Mouse (Mus musculus) hindlimb bud, embryonic 11.5 days (tissue): ENCODE data around the gene Nadsyn1.

ENCODE experiments used
- DNase-seq: peaks from one replicate; pipeline ENCODE4 v3.0.0-alpha.2; 2012; ENCODE audit warnings: low read depth, low spot score; ENCODE audit errors: extremely low spot score

The Nadsyn1 gene

DNA sequence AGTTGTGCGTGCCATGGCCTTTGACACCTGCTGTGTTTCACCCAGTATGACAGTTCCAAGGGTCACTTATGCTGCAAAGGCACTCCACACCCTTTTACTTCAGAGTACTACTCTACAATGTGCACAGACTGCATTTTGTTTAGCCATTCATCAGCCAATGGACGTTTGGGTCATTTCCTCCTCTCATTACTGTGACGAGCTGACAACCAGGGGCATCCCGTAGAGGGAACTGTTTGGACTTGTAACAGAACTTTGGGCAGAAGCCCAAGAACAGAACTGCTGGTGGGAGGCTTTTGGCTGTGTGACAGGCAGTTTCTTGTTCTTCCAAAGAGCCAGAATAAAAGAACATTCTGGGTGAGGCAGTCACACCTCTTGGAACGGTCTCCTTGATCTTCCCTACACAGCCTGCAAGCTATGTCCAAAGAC lies 17.4 kb downstream of the Nadsyn1 start:
- no peak for DNase-seq

DNA sequence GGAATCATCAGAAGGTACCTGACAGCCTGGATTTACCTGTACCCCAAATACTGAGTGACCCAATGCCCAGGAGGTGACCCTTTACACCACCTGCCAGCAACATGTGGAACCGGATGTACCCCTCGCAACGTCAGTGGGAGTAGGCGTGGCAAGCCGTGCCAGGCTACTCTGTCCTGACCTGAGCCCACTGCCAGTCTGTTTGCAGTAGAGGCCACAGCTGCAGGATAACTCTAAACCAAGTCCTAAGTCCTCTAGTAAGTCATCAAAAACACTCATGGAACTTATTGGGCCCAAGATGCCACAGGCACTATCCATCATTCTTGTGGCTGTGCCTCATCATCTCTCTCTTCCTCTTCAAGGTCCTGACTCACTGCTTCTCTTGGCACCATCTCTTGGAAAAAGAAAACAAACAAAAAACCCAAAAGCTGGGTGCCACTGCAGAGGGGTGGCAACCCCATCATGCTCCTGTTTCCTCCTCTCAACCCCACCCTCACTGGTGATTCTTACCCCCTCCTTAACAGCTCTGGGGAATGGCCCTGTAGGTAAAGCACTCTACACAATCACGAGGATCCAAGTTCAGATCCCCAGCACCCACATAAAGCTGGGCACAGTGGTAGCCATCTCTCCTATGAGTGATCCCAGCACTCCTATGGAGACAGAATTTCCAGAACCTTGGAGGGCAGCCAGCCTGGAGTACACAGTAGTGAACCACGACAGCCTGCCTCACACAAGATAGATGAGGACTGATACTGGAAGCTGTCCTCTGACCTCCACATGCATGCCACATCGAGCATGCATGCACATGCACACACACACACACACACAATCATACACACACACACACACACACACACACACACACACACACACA lies 21.2 kb downstream of the Nadsyn1 start:
- no peak for DNase-seq

DNA sequence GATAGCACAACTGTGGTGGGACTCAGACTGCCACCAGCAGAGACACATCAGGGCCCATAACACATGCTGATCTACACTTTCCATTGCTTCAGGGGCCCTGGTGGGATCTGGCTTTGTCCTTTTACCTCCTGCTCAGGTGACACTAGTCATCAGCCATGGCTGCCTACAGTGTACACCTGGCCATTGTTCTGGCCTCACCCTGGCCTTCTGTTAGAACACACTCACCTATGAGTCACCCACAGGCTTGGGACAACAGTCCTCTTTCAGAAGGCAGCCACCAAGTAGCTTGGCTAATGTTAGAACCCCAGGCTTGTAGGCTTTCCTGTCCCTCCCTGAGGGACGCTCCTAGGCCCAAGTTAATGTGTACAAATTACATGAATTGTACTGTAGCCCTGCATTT lies 21.9 kb downstream of the Nadsyn1 start:
- no peak for DNase-seq

DNA sequence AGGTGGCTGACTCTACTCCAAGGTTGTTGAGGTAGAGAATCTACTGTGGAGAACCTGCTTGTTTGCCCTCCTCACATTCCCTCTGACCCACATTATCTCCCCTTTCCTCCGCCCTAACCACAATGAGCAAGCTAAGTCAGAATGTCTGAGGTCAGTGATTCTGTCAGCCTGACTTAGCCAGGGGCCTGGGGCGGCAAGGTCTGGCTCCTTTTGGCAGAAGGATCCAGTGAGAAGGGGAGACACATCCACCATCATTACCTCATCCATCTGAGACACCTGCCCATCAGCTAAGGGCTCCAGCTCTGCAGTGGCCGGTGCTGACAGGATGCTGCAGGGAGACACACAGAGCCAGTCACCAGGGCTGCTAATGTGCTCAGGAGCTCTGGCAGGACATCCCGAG lies 23.9 kb downstream of the Nadsyn1 start:
- no peak for DNase-seq

DNA sequence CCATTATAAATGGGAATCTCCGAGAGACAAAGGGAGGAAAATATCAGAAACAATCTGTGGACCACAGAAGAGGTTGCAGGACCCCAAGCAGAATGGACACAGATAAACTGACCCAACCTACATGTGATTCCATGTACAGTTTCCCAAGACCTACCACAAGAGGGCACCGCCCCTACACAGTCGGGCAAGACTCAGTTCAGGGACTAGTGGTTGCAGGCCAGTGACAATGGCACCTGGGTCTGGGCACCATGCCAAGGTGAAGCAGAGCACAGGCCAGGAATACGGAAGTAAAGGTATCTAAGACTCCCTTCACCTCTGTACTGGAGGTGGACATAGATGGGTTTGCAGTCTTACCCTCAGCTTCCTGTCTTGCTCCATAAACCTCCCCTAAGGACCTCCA lies 29.5 kb downstream of the Nadsyn1 start:
- DNase-seq, result no peak

DNA sequence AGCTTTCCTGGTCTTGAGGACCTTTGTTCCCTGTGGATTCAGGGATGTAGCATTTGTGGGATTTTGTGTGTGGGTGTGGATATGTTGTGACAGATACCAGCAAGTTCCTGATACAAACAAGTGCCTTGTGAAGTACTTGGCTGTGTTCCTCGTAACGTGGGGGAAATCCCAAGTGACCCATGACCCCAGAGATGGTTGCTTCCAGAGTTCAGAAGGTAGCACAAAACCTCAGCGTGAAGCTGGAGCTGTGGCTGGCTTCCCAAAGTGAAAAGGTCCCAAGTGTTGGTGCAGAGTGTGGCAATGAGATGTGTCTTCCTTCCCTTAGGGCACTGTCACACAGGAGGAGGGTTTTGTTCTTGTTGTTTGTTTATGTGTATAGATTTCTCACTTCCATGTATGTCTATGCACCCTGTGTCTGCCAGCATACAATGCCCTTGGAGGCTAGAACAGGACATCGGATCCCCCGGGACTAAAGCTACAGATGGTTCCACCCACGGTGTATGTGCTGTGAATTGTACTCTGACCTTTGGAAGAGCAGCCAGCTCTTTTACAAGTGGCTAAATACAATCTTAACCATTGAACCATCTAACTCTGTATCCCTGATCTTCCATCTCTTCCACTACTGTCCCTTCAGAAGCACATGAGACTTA lies 30.2 kb downstream of the Nadsyn1 start:
- no peak for DNase-seq

DNA sequence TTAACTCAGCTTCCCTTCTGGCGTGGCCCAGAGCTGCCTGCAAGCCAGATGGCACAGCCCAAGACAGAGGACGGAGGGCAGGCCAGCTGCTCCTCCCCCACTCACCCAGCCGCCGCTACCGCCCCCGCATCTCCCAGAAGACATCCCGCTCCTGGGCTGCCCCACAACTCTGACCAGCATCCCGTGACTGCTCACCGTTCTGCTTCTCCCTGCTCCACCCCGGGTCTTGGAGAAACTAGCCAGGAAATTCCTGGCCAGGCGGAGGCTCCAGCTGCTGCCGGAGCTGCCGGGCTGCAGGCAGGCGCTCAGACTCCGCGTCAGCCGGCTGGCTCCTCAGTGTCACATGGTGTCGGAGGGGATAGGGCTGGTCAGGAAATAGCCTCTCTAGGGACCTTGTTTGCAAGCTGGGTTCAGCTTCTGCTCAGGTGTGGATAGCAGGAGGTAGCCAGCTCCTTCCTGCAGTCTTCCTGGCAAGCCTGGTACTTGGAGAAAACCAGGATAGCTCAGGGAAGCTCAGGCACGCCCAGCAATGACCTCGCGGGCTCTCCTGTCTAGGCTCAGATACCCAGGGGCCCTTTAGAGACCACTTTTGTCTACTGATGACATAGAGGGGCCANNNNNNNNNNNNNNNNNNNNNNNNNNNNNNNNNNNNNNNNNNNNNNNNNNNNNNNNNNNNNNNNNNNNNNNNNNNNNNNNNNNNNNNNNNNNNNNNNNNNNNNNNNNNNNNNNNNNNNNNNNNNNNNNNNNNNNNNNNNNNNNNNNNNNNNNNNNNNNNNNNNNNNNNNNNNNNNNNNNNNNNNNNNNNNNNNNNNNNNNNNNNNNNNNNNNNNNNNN lies 38.4 kb downstream of the Nadsyn1 start, which contains the start of gene Mrgpre:
Gene Mrgpre, minus strand, starts transcription at position 505 of the 834 bp plus-strand sequence.
- DNase-seq, result peak; percentile 20

DNA sequence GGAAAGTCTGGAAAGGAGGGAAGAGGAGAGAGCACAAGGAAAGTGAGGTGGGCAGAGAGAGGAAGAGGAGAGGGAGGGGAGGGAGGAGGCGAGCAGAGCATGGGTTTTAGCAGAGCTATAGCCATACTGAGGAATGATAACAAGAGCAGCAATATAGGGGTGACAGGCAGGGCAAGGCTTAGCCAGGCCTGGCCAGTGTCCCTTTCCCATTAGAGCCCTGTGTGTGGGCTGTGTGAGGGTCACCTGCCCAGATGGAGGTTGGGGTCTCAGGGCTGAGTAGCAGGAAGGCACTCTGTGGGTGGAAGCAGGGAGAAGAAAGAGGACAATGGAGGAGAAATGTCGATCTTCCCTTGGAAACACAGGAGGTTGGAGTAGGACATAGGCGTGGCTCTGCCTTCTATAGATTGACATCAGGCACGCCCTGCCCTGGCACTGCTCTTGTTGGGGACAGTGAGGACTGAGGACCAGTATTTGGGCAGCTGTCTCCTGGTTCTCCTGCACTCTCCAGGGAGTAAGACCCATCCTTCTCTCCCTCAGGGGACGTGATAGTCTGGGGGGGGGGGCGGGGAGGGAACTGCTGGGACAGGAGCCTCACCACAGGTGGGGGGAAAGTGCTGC lies 39.2 kb downstream of the Nadsyn1 start:
- DNase-seq, result no peak

DNA sequence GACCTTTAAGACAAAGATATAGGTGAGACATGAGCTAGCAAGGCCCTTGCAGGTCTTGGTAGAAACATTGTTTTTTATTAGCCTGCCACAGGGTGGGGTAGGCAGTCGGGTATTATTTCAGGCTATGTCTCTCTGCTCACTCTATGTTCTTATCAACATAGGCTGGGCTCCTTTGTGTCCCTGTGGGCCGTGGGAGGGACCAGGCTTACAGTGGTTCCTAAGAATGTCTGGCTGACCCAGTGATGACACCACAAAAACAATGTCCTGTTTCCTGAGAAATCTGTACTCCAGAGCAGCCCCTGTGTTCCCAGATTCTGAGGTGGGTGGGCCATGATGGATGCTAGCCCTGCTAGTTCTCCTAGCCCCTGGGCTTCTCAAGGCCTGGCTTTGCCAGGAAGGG lies 45.3 kb downstream of the Nadsyn1 start:
- DNase-seq, result no peak

DNA sequence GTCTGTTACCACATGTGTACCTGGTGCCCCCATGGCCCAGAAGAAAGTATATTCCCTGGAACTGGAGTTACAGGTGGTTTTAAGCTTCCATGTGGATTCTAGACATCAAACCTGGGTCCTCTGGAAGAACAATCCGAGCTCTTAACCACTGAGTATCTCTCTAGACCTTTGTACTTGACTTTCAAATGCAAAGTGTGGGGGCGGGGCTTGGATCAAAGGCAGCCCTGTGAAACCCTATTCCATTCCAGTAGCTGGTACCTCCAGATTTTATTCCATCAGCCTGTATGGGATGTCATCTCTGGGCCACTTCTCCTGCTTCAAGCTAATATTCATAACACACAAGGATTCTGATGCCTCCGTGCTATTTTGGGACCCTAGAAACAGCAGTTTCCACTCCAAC lies 46.5 kb downstream of the Nadsyn1 start:
- no peak for DNase-seq

DNA sequence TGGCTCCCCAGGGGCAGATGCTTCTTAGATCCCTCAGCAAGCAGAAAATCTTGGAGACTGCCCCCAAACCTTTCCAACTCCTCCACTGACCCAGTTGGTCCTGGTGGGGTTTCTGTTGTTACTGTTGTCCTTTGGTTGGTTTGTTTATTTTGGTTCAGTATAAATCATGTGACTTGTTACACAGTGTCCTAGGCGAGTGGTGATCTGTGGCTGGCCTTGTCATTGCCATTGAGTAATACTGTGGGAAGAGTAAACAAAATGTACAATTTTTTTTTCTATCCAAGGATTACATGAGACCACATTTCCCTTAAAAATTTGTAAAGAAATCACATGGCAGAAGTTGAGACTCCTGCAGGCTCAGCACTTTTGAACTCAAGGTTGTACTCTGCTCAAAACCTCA lies 53.2 kb downstream of the Nadsyn1 start:
- DNase-seq, result no peak

DNA sequence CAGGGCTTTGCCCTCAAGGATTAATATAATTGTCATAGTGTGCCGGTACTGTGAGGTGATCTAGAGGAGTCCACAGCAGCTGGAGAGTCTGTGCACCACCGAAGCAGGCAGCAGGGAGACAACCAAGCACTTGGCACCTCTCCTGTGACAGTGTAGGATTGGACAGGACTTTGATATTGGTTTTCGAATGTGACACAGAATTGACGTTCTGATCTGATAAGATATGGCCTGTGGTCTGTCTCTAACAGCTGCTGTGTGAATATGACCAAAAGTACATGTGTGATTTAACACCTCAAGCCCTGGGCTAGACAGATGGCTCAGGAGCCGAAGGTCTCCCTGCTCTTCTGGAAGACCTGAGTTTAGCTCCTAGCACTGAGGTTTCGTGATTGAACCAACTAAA lies 54.4 kb downstream of the Nadsyn1 start:
- DNase-seq, result no peak

DNA sequence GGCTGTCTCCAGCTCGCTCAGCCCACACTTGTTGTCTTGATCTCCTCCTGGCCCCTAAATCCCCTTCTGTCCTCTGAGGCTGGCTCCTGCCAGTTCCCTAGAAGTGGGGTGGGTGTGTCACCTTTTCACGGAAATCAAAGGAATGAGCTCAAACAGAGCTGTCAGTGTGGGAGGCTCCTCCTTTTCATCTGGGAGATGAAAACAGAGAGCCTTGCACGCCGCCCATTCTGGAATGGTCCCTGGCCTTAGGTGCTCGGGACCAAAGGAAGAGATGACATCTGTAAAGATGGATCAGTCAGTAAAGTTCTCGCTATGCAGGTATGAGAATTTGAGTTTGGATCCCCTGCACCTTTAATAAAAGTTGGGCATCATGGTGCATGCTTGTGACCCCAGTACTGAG lies 55.8 kb downstream of the Nadsyn1 start, which contains the start of gene Mrgprg:
Gene Mrgprg, minus strand, starts transcription at position 101 of the 400 bp plus-strand sequence.
- no peak for DNase-seq

DNA sequence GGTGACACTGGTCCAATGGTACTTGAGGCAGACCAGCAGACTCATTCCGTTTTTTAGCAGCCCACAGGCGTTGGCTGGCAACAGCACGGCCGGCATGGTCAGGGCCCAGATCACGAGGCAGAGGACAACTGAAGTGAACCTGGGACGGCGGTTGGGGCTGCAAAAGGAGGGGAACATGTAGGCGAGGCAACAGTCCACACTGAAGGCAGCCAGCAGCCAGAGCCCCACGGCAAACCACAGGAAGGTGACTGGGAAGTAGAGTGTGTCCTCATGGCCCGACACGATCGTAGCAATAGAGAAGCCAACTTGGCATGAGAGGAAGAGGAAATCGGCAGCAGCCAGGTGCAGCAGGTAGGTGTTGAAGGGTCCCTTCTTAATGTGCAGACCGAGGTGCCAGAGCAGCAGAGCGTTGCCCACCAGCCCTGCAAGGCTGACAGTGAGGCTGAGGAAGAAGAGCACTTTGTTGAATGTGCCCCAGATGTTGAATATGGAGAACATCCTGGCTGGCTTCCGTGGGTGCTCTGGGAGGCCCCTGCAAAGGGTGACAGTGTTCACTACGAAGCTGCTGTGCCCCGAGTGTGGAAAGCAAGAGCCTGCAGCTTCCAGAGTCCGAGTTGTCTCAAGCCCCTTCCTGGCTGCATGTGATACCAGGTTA lies 57.6 kb downstream of the Nadsyn1 start:
- DNase-seq, result no peak

DNA sequence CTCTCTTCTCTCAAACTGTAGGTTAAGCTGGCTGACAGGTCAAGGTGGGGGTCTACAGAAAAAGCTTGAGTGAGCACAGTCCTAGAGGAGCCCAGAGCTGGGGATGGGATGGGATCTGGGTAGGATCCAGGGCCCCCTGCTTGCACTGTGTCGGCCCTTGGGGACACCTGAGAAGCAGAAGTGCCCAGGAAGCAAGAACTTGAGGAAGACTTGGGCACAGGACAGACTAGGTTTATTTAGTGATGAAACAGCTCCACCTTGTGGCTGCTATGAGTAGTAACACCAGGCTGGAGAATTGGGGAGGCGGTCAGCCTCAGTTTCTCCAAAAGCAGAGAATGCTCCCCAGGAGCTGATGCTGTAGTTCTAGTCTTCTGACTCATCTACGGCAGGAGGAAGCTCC lies 58.9 kb downstream of the Nadsyn1 start:
- DNase-seq, result no peak

DNA sequence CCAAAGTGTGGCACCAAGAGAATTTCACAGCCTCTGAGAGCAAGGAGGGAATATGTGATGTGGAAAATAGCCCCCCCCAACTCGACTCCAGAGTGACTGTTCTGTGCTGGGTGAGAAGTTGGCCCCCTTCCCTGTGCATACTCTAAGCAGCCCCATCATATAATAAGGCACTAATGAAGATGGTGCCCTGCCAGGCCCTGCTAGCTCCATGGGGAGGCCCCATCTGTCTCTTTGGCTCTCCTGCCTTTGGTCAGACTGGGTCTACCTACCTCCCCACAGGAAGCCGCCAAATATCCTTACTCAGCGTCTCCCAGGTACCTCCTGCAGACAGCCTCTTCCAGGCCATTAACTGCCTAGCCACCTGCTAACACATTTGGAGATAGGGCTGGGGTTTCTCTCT lies 63.7 kb downstream of the Nadsyn1 start:
- no peak for DNase-seq

DNA sequence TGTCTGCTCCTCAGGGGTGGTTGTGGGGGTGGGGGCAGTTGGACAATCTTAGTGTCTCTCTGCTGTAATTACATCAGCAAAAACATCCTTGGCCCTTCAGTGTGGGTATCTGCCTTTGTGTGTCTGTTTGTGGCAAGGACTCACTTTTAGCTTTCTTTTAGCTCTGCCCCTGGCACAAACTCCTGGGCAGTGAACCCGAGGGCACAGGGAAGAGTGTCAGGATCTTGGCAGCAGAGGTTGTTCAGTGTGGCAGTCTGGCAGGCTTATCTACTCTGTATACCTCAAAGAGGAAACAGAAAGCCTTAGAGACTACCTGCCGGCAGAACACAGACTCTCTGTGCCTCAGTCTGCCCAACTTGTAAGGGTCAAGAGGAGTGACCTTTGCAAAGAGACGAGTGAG lies 65.0 kb downstream of the Nadsyn1 start:
- no peak for DNase-seq

DNA sequence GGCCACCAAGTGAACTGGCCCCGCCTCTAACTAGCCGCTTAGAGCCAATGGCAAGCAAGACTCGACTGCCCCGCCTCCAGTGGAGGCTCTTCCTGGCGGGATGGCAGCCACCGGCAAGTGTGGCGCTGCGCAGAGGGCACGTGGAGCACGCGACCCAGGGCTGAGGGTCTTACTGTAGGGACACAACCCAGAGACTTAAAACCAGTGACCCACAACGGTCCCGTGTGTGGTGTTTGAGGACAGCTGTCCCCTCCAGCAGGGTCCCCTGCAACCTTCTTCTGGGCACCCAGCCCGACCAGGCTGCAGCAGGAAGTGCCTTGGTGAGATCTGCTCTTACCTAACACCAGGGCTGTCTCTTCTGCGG lies 65.6 kb downstream of the Nadsyn1 start:
- DNase-seq, result no peak

DNA sequence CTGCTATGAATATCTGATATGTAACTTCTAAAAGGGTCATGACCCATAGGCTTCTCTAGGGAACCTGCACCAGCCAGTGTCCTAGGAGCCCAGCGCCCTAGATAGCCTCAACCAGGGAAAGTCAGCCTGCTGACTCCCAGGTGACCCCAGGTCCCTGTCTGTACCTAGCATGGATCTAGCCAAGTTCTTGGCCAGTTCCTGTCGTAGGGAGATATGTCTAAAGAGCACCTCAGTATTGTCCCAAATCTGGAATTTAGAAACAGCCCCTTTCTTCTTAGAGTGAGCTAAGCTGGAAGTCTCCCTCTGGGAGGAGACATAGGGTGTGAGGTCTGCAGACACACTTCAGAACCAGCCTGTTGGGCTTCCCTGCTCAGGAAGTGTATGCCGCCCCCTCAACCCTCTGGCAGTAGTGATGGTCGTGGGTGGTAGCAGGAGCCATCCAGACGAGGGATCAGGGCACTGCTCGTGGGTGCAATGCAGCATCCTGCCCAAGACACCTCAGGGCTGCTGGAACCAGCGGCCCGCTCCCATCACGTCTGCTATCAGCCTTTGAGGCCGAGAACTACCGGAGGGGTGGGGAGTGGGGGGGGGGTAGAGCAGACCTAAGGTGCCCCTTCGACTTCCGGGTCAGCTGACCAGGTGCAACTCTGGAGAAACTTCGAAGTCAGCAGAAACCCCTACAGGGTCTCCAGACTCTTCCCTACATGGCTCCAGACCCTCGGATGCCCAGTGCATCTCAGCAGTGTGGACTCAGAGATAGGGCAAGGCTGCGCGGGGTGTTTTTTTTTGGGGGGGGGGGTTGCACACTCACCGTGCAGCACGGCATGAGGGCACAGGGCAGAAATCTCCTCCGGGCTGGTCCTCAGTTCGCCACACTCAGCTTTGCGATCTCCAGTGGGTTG lies 66.3 kb downstream of the Nadsyn1 start, which contains the start of gene Osbpl5:
Gene Osbpl5, minus strand, starts transcription at position 861 of the 902 bp plus-strand sequence.
- DNase-seq, result no peak
